Mouse (Mus musculus): ENCODE data around the gene Cgrrf1.

- TF ChIP-seq POLR2A (IDR thresholded peaks at IDR 0.05; ENCODE audit: control insufficient read depth, extremely low read depth, insufficient read depth, low read length, poor library complexity): no peak
- TF ChIP-seq CTCF (IDR thresholded peaks at IDR 0.05; ENCODE audit: borderline replicate concordance, control insufficient read depth, extremely low read depth, insufficient read depth, low read length, poor library complexity): no peak
Measured at GRCm38 (mm10) chr14:46897953-46898352, 66.0 kb downstream of the Cgrrf1 start.

Data from thymus, adult 2 months (tissue).